Mouse (Mus musculus) neural tube, embryonic 10.5 days (tissue): Measurements from ENCODE around the gene Grm4.

Experiments used
- DNase-seq: peaks from one replicate; pipeline ENCODE4 v3.0.0-alpha.2; 2017; ENCODE audit warnings: low spot score; ENCODE audit errors: extremely low spot score

Grm4 gene

GRCm38 (mm10) chr17:27493969-27494368 lies 27.2 kb downstream of the Grm4 start:
- no peak for DNase-seq

GRCm38 (mm10) chr17:27493389-27493788 lies 27.8 kb downstream of the Grm4 start:
- no peak for DNase-seq

- no peak for DNase-seq
These were observed 32.9 kb downstream of the Grm4 start for GRCm38 (mm10) chr17:27488173-27488823.

- DNase-seq: no peak
These were observed 35.3 kb downstream of the Grm4 start for GRCm38 (mm10) chr17:27485940-27486339.

GRCm38 (mm10) chr17:27483571-27483970 lies 37.6 kb downstream of the Grm4 start:
- DNase-seq: no peak

- DNase-seq: no peak
These were observed 40.8 kb downstream of the Grm4 start for GRCm38 (mm10) chr17:27480143-27481103.

GRCm38 (mm10) chr17:27475650-27476049 lies 45.6 kb downstream of the Grm4 start:
- DNase-seq: no peak

- peak; percentile 68 for DNase-seq
These were observed 54.6 kb downstream of the Grm4 start for GRCm38 (mm10) chr17:27466620-27467019.

GRCm38 (mm10) chr17:27465924-27466323 lies 55.3 kb downstream of the Grm4 start:
- DNase-seq: no peak

- DNase-seq: no peak
These were observed 56.8 kb downstream of the Grm4 start for GRCm38 (mm10) chr17:27464327-27464962.

- no peak for DNase-seq
These were observed 61.2 kb downstream of the Grm4 start for GRCm38 (mm10) chr17:27459979-27460378.

GRCm38 (mm10) chr17:27459241-27459640 lies 62.0 kb downstream of the Grm4 start:
- DNase-seq: no peak

GRCm38 (mm10) chr17:27457863-27458494 lies 63.2 kb downstream of the Grm4 start:
- no peak for DNase-seq

- DNase-seq: no peak
These were observed 64.1 kb downstream of the Grm4 start for GRCm38 (mm10) chr17:27457038-27457577.

- no peak for DNase-seq
These were observed 64.8 kb downstream of the Grm4 start for GRCm38 (mm10) chr17:27456364-27456763.

GRCm38 (mm10) chr17:27455012-27455784 lies 66.0 kb downstream of the Grm4 start:
- DNase-seq: no peak

- no peak for DNase-seq
These were observed 66.8 kb downstream of the Grm4 start for GRCm38 (mm10) chr17:27454396-27454795.

GRCm38 (mm10) chr17:27453045-27453444 lies 68.2 kb downstream of the Grm4 start:
- DNase-seq: no peak

GRCm38 (mm10) chr17:27451787-27452186 lies 69.4 kb downstream of the Grm4 start:
- DNase-seq: peak; percentile 24

- no peak for DNase-seq
These were observed 70.0 kb downstream of the Grm4 start for GRCm38 (mm10) chr17:27451216-27451615.
